Mouse (Mus musculus) MEL (cell line): ENCODE data around the gene Syce3. TPM values are rescaled to one million over a fixed set of nuclear protein-coding genes. Genes with fewer than 3 reads are reported as not detected.

ENCODE experiments used
- DNase-seq: peaks from one replicate; pipeline ENCODE4 v3.0.0; 2011; ENCODE audit warnings: low read depth, low spot score
- H3K27ac ChIP-seq: 2 replicates; pipeline ENCODE4 v1.5.1; 2012; ENCODE audit warnings: low read depth, mild to moderate bottlenecking, control low read depth, low read length, moderate library complexity; ENCODE audit not compliant: control insufficient read depth
- H3K27me3 ChIP-seq, 2 experiments: fragments of 150-350 bp in 1 of 2; sonication (generic) in 1 of 2; 2 replicates each; pipeline ENCODE4 v1.6.1; 2012; ENCODE audit warnings: low read length in 2 of 2, mild to moderate bottlenecking in 2 of 2, improper control_type of control experiment in 1 of 2, moderate library complexity in 1 of 2; ENCODE audit not compliant: insufficient read depth in 2 of 2, control insufficient read depth in 1 of 2
- H3K36me3 ChIP-seq, 2 experiments: 2 replicates each; pipeline ENCODE4 v1.6.1; 2012 to 2014; ENCODE audit warnings: low read length in 2 of 2, improper control_type of control experiment in 1 of 2, inconsistent platforms in 1 of 2, mild to moderate bottlenecking in 1 of 2; ENCODE audit not compliant: insufficient read depth in 2 of 2, control insufficient read depth in 1 of 2
- H3K4me1 ChIP-seq, 2 experiments: fragments of 150-350 bp in 1 of 2; sonication (generic) in 1 of 2; 2 replicates each; pipeline ENCODE4 v1.6.1; 2012; ENCODE audit warnings: low read length in 2 of 2, improper control_type of control experiment in 1 of 2, mild to moderate bottlenecking in 1 of 2; ENCODE audit not compliant: insufficient read depth in 2 of 2, control insufficient read depth in 1 of 2
- H3K4me3 ChIP-seq, 2 experiments: fragments of 150-350 bp in 1 of 2; sonication (generic) in 1 of 2; 2 replicates each; pipeline ENCODE4 v1.5.1; 2012; ENCODE audit warnings: low read depth in 2 of 2, low read length in 2 of 2, mild to moderate bottlenecking in 2 of 2, moderate library complexity in 2 of 2, control low read depth in 1 of 2, improper control_type of control experiment in 1 of 2; ENCODE audit not compliant: control insufficient read depth in 1 of 2, insufficient read depth in 1 of 2
- H3K79me2 ChIP-seq: 2 replicates; pipeline ENCODE4 v1.6.1; 2012; ENCODE audit warnings: mild to moderate bottlenecking, low read length, moderate library complexity; ENCODE audit not compliant: control insufficient read depth, poor library complexity, insufficient read depth
- H3K9ac ChIP-seq: 2 replicates; pipeline ENCODE4 v1.6.1; 2012; ENCODE audit warnings: low read depth, mild to moderate bottlenecking, control low read depth, low read length, moderate library complexity; ENCODE audit not compliant: control insufficient read depth, poor library complexity, severe bottlenecking
- H3K9me3 ChIP-seq: fragments of 150-350 bp; sonication (generic); replicated peaks from 2 replicates; pipeline ENCODE4 v1.6.1; 2012; ENCODE audit warnings: mild to moderate bottlenecking, low read length, improper control_type of control experiment, moderate library complexity; ENCODE audit not compliant: insufficient read depth
- BHLHE40 ChIP-seq: IDR thresholded peaks from 2 replicates; pipeline ENCODE4 v1.6.1; 2012; ENCODE audit warnings: low read depth, mild to moderate bottlenecking, inconsistent platforms, low read length, improper control_type of control experiment, borderline replicate concordance
- E2F4 ChIP-seq: IDR thresholded peaks from 2 replicates; pipeline ENCODE4 v1.6.1; 2011; ENCODE audit warnings: low read depth, low read length, improper control_type of control experiment, borderline replicate concordance
- GATA1 ChIP-seq: IDR thresholded peaks from 2 replicates; pipeline ENCODE4 v1.6.1; 2011; ENCODE audit warnings: low read depth, low read length, improper control_type of control experiment
- JUND ChIP-seq: IDR thresholded peaks from 2 replicates; pipeline ENCODE4 v1.6.1; 2011; ENCODE audit warnings: low read depth, mild to moderate bottlenecking, improper control_type of control experiment, low read length
- KAT2A ChIP-seq: conservative IDR thresholded peaks from 2 replicates; pipeline ENCODE4 v1.6.1; 2012; ENCODE audit warnings: low read depth, low read length, improper control_type of control experiment, inconsistent platforms
- MAX ChIP-seq: IDR thresholded peaks from 2 replicates; pipeline ENCODE4 v1.6.1; 2011; ENCODE audit warnings: low read length, improper control_type of control experiment
- MEF2A ChIP-seq: IDR thresholded peaks from 2 replicates; pipeline ENCODE4 v1.6.1; 2014; ENCODE audit warnings: low read depth, mild to moderate bottlenecking, inconsistent platforms, low read length, improper control_type of control experiment; ENCODE audit not compliant: poor library complexity, insufficient replicate concordance, severe bottlenecking; ENCODE audit errors: extremely low read depth
- MXI1 ChIP-seq: IDR thresholded peaks from 2 replicates; pipeline ENCODE4 v1.6.1; 2011; ENCODE audit warnings: mild to moderate bottlenecking, low read depth, low read length, improper control_type of control experiment
- MYB ChIP-seq: IDR thresholded peaks from 2 replicates; pipeline ENCODE4 v1.6.1; 2011; ENCODE audit warnings: mild to moderate bottlenecking, low read depth, low read length, improper control_type of control experiment
- MYC ChIP-seq: IDR thresholded peaks from 2 replicates; pipeline ENCODE4 v1.6.1; 2011; ENCODE audit warnings: low read depth, mild to moderate bottlenecking, low read length, improper control_type of control experiment, moderate library complexity
- NRF1 ChIP-seq: IDR thresholded peaks from 2 replicates; pipeline ENCODE4 v1.6.1; 2014; ENCODE audit warnings: low read depth, mild to moderate bottlenecking, inconsistent platforms, low read length, improper control_type of control experiment, moderate library complexity; ENCODE audit not compliant: poor library complexity, insufficient read depth, severe bottlenecking
- POLR2A ChIP-seq, 2 experiments: IDR thresholded peaks; 2 replicates each; pipeline ENCODE4 v1.6.1; 2011 to 2012; ENCODE audit warnings: low read length in 2 of 2, mild to moderate bottlenecking in 2 of 2, control low read depth in 1 of 2, improper control_type of control experiment in 1 of 2, low read depth in 1 of 2, moderate library complexity in 1 of 2; ENCODE audit not compliant: control insufficient read depth in 1 of 2, insufficient read depth in 1 of 2, poor library complexity in 1 of 2
- RCOR1 ChIP-seq: IDR thresholded peaks from 2 replicates; pipeline ENCODE4 v1.6.1; 2012; ENCODE audit warnings: low read depth, mild to moderate bottlenecking, inconsistent platforms, low read length, improper control_type of control experiment
- SMC3 ChIP-seq: IDR thresholded peaks from 2 replicates; pipeline ENCODE4 v1.6.1; 2011; ENCODE audit warnings: low read depth, low read length, improper control_type of control experiment
- TCF12 ChIP-seq: IDR thresholded peaks from 2 replicates; pipeline ENCODE4 v1.6.1; 2014; ENCODE audit warnings: low read depth, mild to moderate bottlenecking, inconsistent platforms, low read length, improper control_type of control experiment, moderate library complexity
- USF2 ChIP-seq, 2 experiments: IDR thresholded peaks; 2 replicates each; pipeline ENCODE4 v1.6.1; 2011 to 2012; ENCODE audit warnings: improper control_type of control experiment in 2 of 2, low read length in 2 of 2, borderline replicate concordance in 1 of 2, inconsistent platforms in 1 of 2, low read depth in 1 of 2, mild to moderate bottlenecking in 1 of 2; ENCODE audit not compliant: insufficient read depth in 1 of 2
- ZC3H11A ChIP-seq: IDR thresholded peaks from 2 replicates; pipeline ENCODE4 v1.6.1; 2012; ENCODE audit warnings: low read depth, mild to moderate bottlenecking, inconsistent platforms, low read length, improper control_type of control experiment
- ZMIZ1 ChIP-seq: IDR thresholded peaks from 2 replicates; pipeline ENCODE4 v1.6.1; 2012; ENCODE audit warnings: low read depth, mild to moderate bottlenecking, inconsistent platforms, low read length, improper control_type of control experiment, moderate library complexity
- ZNF384 ChIP-seq: IDR thresholded peaks from 2 replicates; pipeline ENCODE4 v1.6.1; 2012; ENCODE audit warnings: low read depth, mild to moderate bottlenecking, inconsistent platforms, low read length, improper control_type of control experiment
- polyA plus RNA-seq, 2 experiments: library from polyadenylated mRNA; stranded (reverse) in 1 of 2; unstranded in 1 of 2; fragments of >175 nt in 1 of 2; fragments of >200 nt in 1 of 2; gene quantifications; 2 replicates each; pipeline versions ENCODE4 v1.2.1 to v1.2.4; 2012; ENCODE audit warnings: low replicate concordance in 2 of 2, low read depth in 1 of 2; ENCODE audit not compliant: insufficient read length in 2 of 2, insufficient read depth in 1 of 2, missing spikeins in 1 of 2
- total RNA-seq: library from RNA; depleted of rRNA; stranded (reverse); fragments of 300-350 nt; gene quantifications from 2 replicates; pipeline ENCODE4 v1.2.3, GENCODE M21; 2012; rRNA removed

The Syce3 gene
- total RNA-seq: 0.82 and 1.5 TPM in 2 replicates
- 1 to 10 TPM in 1 of 2 experiments, not detected in 1; 1.4 TPM for polyA plus RNA-seq

- Histone ChIP-seq H3K36me3 (peaks cover 0 to 6% of the 10 kb centered on the region in 2 experiments; a peak in 2 of 4 replicates), H3K9me3 (no peaks in the 10 kb centered on the region), H3K27ac (no peak within 1 kb of the TSS), H3K4me1 (peaks cover 7 to 13% of the 10 kb centered on the region in 2 experiments; a peak in 3 of 4 replicates), H3K4me3 (no peak within 1 kb of the TSS), H3K27me3 (no peaks in the 10 kb centered on the region), H3K9ac (no peak within 1 kb of the TSS), H3K79me2 (no peaks in the 10 kb centered on the region)
- DNase-seq: no peak
- TF ChIP-seq NRF1 (no peak), BHLHE40 (no peak), RCOR1 (no peak), MAX (no peak), MEF2A (no peak), POLR2A (IDR thresholded peaks at IDR 0.05; ENCODE audit: control insufficient read depth in 1 of 2, insufficient read depth in 1 of 2, low read depth in 1 of 2, low read length in 2 of 2, poor library complexity in 1 of 2) (no peak), KAT2A (no peak), MYB (no peak), USF2 (IDR thresholded peaks at IDR 0.05; ENCODE audit: borderline replicate concordance in 1 of 2, insufficient read depth in 1 of 2, low read depth in 1 of 2, low read length in 2 of 2) (no peak), GATA1 (no peak), SMC3 (no peak), ZMIZ1 (no peak), TCF12 (no peak)
These were observed at the start of gene Syce3 for GRCm38 (mm10) chr15:89410118-89410517. Syce3 (minus strand) TSS chr15:89410503.

GRCm38 (mm10) chr15:89459821-89460220, 49.5 kb upstream of the Syce3 start:
- no peak overlapping the region for H3K27ac ChIP-seq
- H3K4me3 ChIP-seq: no peak overlapping the region
- H3K79me2 ChIP-seq: no peaks in the 10 kb centered on the region
- no peaks in the 10 kb centered on the region for H3K36me3 ChIP-seq
- H3K4me1 ChIP-seq: no peaks in the 10 kb centered on the region
- H3K27me3 ChIP-seq: peaks cover 0 to 2% of the 10 kb centered on the region in 2 experiments; a peak in 1 of 4 replicates
- no peak for TF ChIP-seq JUND
- no peak for TF ChIP-seq MYB
- no peak for TF ChIP-seq MEF2A
- no peak for TF ChIP-seq POLR2A (IDR thresholded peaks at IDR 0.05; ENCODE audit: control insufficient read depth in 1 of 2, insufficient read depth in 1 of 2, low read depth in 1 of 2, low read length in 2 of 2, poor library complexity in 1 of 2)
- TF ChIP-seq MYC: no peak
- TF ChIP-seq ZNF384: no peak
- no peak for TF ChIP-seq ZC3H11A
- no peak for TF ChIP-seq E2F4
- TF ChIP-seq MXI1: no peak
- TF ChIP-seq, all 39 proteins: peak for 0
- H3K9ac ChIP-seq: no peak overlapping the region
- DNase-seq: no peak
- H3K9me3 ChIP-seq: no peaks in the 10 kb centered on the region
